Mouse (Mus musculus): ENCODE measurements around the gene Rgs14.

Gene Rgs14

DNA sequence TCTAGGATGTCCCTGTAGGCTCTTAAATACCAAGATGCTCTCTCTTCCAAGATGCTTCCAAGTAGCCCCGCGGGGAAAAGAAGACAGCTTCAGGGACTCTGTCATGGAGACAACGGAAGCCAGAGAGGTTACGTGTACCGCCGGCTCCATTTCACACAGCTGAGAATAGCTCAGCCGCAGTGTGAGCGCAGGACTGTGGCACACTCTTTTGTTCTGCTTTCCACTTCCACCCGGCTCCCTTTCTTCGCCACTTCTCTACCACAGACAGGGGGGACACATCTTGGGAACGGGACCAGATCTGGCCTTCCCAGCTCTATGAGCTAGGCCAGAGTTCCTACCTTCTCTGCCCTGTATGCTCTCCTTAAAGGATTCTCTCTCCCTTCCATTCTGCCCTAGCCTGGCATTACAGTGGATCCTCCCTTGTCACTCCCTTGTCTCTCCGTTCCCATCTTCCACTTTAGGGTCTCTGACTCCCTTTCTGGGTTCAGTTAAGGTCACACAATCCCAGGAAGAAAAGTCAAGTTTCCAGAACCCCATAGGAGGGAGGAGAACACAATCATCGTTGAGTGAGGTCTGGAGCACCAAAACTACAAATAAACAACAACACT lies 36.4 kb downstream of the Rgs14 start:
- DNase-seq = no peak

DNA sequence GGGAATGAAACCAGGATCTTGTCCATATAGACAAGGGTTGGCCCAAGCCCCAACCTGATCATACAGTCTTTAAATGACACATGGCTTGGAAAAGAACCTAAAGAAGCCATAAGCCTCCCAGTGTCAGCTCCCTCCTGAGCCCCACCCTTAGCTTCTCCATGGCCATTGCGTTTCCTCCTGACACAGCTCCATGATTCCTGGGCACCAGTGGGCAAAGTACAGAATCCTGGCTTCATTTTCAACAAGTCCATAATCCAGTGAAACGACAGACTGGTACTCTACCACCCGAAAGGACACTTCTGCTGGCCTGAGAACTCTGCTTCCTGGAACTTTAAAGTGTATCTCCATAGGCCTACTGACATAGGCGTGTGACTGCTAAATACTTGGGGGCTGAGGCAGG lies 37.8 kb downstream of the Rgs14 start:
- DNase-seq = peak; percentile 29

DNA sequence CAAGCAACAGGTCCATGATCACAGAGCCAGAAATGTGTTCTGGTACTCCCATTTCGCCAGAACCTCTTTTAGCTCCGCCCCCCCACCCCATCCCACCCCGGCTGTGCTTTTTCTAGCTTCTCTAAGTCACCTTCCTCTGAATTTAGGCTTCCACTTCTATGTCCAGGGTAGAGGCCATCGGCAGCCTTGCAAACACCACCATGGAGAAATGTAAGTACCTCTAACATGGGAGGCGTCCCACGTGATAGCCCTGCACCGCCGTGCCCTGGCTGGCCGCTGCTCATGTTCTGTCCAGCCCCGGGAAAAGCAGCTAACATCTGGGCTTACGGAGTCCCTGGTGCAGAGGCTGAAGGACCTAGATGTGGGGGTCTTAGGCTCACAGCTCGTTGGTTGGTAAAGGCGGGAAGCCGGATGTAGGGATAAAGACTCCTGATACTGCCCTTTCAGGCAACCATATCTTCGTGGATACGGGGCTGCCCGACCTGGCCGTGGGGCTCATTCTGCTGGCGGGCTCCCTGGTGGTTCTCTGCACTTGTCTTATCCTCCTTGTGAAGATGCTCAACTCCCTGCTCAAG lies 39.1 kb downstream of the Rgs14 start:
- DNase-seq = peak; percentile 35

DNA sequence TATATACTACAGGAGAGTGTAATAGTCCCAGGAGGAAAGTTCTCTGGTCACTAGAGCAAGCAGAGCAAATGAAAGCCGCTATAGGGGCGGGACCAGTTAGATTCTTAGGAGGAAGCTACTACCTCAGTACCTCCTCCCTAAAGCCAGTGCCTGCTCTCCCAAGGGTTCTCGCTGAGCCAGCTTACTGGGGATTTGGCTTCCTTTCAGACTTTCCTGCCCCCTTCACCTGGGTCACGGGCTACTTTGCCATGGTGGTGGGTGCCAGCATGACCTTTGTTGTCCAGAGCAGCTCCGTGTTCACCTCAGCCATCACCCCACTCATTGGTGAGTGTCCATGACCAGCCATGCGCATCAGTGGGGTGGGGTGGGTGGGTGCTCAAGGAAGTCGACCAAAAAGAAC lies 42.3 kb downstream of the Rgs14 start:
- peak; percentile 29 for DNase-seq

DNA sequence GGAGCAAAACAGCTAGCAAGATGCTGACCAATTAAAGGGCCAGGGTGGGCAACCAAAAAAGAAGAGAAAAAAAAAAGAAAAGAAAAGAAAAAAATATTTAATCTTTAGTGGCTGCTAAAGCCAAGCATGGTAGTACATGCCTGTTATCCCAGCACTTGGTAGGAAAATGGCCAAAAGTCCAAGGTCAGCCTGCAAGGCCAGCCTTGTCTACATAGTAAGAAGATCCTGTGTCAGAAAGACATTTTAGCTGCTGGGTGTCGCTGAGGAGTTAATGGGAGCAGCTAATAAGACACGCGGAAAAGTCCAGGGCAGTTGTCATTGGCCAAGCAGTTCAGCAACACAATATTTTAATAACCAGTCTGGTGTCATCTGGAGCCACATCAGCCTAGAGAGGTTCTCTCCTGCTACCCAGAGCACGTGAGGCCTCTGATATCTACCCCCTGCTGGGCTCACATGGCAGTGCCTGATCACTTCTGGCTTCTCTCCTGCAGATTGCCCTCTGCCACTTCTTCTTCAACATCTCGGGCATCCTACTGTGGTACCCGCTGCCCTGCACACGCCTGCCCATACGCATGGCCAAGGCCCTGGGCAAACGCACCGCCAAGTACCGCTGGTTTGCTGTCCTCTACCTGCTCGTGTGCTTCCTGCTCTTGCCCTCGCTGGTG lies 43.2 kb downstream of the Rgs14 start:
- peak; percentile 20 for DNase-seq

DNA sequence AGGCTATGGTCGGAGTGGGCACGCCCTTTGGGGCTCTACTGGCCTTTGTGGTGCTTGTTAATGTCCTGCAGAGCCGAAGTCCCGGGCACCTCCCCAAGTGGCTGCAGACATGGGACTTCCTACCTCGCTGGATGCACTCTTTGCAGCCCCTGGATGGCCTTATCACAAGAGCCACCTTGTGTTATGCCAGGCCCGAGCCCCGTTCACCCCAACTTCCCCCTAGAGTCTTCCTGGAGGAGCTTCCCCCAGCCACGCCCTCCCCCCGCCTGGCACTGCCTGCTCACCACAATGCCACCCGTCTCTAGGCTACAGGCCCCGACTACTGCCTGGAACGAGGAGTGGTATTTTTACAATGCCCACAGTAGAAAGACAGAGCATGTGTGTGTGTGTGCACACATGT lies 43.8 kb downstream of the Rgs14 start:
- DNase-seq = peak; percentile 18

DNA sequence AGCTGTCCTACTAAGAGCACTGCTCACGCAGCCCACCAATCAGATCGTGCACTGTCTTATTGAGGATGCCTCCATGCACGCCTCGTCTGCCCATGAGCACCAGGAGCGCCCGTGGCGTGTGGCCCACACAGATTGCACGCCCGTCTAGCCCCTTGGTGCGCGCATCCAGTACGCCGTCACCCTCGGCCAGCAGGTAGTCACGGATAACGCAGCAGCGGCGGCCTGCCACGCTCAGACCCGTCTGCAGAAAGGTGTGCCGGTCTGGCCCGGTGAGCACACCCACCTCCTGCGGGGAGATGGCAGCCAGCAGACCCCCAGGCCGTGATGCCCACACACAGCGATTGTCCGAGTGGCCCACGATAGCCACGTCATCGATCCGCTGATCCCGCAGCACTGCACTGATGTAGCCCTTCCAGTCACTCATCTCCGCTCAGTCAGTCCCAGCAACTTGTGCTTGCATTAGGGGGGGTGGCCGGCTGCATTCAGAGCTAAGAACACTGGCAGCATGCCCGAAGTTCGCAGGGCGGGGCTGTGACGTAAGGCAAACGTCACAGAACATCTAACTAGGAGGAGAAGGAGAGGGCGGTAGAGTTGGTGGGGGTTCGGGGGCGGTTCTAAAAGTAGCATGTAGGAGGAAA lies 45.3 kb downstream of the Rgs14 start, which contains the start of gene Pfn3:
TSS of gene Pfn3 (minus strand) at position 490 of the 638 bp plus-strand sequence.
- DNase-seq = peak; percentile 83

GRCm38 (mm10) chr13:55418004-55418403 lies 48.5 kb downstream of the Rgs14 start:
- DNase-seq = peak; percentile 88

- no peak for DNase-seq
Observed at GRCm38 (mm10) chr13:55419142-55419541, 49.6 kb downstream of the Rgs14 start.

DNA sequence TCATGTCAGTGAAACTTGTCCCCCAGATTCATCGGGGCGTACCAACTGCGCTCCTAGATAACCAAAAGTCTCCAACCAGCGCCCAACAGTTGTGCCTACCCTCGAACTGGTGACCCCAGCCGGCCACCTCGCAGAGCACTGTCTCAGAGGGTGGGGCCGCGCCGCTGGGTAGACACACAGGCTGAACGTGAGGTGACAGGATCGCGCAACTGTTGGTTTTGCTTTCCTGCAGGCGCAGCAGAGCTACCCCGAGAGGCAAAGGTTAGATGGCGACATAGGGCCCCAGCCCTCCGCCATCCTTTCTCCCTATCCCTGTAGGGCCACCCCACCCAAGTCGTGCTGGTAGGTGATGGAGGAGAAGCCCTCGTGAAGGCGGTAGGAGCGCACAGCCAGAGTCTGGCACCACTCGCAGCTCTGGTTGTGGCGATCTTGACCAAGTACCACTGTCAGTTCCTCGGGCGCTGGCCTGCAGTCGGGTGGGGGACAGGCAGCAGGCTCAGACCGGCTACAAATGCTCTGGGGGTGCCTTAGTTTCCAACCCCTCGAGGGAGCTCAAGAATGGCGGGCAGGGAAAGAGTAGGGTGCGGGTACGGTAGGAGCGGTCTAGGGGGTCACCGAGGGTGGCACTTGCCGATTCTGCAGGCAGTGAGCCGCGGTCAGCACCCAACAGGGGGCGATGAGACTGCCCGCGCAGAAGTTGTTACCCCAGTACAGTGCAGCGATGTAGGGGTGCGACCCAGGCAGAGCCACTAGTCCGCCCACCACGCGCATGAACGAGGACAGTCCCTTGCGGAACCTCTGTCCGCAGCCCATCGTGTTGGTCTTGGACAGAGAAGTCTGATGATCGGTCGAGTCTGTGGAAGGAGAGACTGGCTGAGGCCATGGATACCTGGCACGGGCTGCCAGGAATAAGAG lies 50.7 kb downstream of the Rgs14 start:
- no peak for DNase-seq

GRCm38 (mm10) chr13:55420933-55421800 lies 51.6 kb downstream of the Rgs14 start:
- peak; percentile 77 for DNase-seq

- DNase-seq = no peak
Observed at GRCm38 (mm10) chr13:55426613-55427012, 57.1 kb downstream of the Rgs14 start, which contains the start of gene F12. Gene F12, minus strand, starts transcription at chr13:55426793.

DNA sequence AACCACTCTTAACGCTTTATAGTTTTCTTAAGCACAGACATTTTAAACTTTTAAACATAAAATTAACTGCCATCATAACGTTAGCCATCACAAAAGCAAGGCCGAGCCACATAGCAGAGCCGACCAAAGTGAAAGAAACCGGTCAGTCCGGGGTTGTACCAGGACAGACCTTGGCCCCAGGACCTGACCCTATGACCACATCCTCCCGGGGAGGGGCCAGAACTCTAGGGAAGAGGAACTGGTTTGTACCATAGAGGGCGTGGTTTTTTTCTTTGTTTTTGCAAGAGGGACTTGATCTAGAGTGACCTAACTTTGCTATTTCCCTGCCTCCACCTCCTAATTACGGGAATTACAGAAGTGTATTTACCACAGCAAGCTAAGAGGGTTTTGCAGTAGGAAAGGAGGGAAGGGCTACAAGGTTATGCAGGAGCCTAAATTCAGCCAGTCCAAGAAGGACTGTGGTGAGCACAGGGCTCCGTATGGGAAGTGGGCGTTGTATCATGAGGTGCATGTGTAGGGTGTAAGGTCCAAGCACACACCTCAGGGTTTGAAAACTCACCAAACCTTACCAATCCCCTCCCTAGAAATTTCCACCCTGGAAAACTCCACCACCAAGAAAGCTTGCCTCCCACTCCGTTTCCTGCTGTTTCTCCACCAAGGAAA lies 59.8 kb downstream of the Rgs14 start:
- peak; percentile 67 for DNase-seq

GRCm38 (mm10) chr13:55430566-55430965 lies 61.0 kb downstream of the Rgs14 start:
- DNase-seq = no peak

GRCm38 (mm10) chr13:55431889-55432685 lies 62.6 kb downstream of the Rgs14 start:
- DNase-seq = no peak

All from kidney, adult 18-20 months (tissue).